Mouse (Mus musculus): ENCODE data around the gene Ndufa11. TPM values are rescaled to one million over a fixed set of nuclear protein-coding genes. Genes with fewer than 3 reads are reported as not detected.

Ndufa11 gene
- total RNA-seq (2014; fragmentation: Nextera tagmentation) (134 and 201 TPM in 2 replicates), total RNA-seq (2017) (99.5 and 106 TPM in 2 replicates)

DNA sequence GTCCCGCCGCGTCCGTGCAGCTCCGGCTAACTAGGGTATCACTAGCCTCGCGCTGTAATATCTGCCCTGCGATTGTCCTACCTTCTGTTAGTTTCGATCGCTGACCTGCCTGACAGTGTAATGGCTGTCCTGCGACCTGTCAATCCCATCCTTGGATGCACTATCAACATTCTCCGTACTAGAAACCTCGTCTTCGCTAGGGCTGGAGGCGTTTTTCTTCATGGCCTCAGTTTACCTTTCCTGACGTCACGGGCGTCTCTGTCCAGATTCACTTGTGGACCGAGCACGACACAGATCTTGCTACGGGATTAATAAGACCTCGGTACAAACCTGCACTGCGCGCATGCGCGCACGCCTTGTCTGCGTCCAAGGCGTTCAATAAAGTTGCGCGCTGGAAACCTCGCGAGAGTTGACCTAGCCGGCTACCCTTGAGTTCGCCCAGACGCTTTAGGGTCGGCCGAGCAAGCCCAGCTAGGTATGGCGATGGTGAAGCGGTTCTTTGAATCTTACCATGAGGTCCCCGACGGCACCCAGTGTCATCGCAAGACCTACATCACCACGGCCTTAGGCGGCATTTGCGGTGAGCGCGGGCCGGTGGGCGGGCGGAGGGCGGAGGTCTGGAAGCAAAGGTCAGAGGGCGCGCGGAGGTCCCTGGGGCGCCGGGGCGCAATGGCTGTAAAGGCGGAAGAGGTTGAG lies at the start of gene Ndufa11, which contains the start of gene Vmac:
Ndufa11 (plus strand) TSS at position 405 of the 696 bp plus-strand sequence.
Vmac (minus strand) TSS at position 660 of the 696 bp plus-strand sequence.
- peak; percentile 58 for ATAC-seq (replicated peaks; ENCODE audit: poor library complexity, severe bottlenecking)

DNA sequence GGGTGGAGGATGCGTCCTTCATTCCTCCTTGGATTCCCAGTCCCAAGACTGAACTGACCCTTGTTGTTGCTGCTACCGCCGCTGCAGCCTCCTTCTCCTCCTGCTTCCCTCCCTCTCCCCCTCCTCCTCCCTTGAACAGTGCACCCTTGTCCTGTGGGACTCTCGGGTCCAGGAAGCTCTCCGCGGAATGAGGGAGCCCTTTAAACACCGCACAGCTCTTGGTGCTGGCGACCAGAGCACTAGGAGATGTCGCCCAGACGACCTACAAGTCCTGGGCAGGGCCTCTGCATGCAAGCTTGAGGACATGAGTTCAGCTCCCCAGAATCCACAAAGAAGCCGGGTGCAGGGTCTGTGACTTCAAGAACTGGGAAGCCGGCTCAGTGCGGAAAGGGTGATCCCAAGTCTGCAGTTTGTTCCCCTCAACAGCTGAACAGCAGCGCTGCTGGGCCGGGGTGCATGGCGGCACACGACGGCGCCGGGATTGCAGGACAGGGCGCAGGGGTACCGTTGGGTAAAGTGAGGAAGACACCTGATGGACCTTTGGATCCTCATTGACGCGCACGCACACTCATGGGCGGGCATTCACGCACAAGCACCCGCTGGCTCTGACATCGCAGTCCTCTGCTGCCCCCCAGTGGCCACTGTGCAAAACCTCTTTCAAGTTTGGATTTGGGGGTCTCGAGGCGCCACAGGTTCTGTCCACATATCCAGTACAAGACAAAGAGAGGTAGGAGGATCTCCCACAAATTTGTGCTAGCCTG lies 49.0 kb upstream of the Ndufa11 start:
- peak; percentile 58 for ATAC-seq (replicated peaks; ENCODE audit: poor library complexity, severe bottlenecking)

- ATAC-seq (replicated peaks; ENCODE audit: poor library complexity, severe bottlenecking), result no peak
These were observed 47.8 kb upstream of the Ndufa11 start for GRCm38 (mm10) chr17:56669766-56670165.

GRCm38 (mm10) chr17:56672941-56673646 lies 44.5 kb upstream of the Ndufa11 start, which contains the start of gene Ranbp3:
Gene Ranbp3 (plus strand): TSS chr17:56673294.
- ATAC-seq (replicated peaks; ENCODE audit: poor library complexity, severe bottlenecking), result peak; percentile 80

DNA sequence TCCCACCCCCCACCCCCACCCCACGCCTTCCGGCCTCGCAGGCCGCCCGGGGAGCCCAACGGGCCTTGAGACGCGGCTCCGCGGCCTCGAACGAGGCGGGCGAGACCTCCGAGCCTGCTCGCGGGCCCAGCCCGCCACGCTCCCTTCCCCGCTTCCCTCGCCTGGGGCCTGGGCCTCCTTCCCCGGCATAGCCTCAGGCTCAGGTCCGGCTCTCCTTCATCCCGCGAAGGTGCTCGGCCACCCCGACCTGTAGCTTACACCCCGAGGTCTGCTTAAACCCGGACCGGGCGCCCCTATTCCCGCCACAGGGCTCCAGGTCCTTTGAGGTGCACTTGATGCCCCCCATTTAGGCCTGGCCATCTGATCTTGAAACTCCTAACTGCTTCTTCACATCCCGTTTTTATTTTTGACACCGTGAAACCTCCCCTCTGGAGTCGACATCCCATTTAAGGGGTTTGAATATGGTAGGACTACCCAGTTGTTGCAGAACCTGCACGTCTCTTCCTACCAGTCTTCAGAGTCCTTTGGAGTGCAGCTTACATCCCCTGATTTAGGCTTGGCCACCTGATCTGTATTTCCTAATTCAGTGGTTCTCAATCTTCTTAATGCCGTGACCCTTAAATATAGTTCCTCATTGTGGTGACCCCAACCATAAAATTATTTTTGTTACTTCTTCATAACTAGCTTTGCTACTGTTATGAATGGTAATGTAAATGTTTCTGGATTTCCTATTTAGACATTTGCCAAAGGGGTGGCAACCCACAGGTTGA lies 43.7 kb upstream of the Ndufa11 start:
- peak; percentile 53 for ATAC-seq (replicated peaks; ENCODE audit: poor library complexity, severe bottlenecking)

- ATAC-seq (replicated peaks; ENCODE audit: poor library complexity, severe bottlenecking), result no peak
These were observed 35.8 kb upstream of the Ndufa11 start for GRCm38 (mm10) chr17:56681791-56682190.

DNA sequence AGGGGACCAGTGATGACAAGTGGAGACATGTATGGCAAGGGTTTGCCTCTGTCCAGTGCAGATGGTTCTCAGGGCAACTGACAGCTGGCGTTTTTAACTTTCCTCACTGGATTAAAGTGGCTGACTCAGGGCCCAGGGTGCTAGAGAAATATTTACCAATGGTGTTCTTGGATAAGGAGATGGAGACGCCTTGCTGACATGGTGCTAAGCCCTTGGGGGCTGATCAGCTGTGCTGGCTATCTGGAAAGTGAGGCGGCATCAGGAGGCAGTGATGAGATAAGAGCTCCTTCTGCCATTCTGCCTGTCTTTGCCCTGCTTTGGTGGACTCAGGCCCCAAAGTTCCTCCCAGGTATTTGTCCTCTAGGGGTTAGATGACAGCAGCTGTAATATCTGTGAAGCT lies 34.7 kb upstream of the Ndufa11 start:
- ATAC-seq (replicated peaks; ENCODE audit: poor library complexity, severe bottlenecking), result no peak

DNA sequence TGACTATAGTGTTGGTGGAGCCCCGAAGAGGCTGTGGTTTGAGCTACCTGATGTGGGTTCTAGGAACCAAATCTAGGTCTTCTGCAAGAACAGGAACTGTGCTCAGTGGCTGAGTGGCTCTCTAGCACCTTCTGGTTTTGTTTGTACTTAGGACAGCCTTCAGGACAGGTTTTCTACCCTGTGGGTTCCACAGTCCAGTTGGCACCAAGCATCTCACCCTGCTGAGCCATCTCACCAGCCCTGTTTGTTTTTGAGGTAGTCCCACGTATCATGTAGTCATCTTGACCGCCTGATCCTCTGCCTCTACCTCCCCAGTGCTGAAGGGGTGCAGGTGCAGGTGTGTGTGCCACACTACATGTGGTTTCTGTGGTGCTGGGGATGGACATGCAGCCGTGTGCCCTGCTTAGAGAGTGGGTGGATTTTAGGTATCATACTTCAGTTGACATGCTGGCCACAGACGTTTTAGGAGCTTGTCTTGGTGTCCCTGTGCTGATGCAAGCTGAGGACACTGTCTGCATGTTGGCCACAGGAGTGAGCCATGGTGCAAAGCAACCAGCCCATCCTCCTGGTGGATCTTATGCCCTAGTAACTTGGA lies 33.9 kb upstream of the Ndufa11 start:
- ATAC-seq (replicated peaks; ENCODE audit: poor library complexity, severe bottlenecking), result no peak

- no peak for ATAC-seq (replicated peaks; ENCODE audit: poor library complexity, severe bottlenecking)
These were observed 32.9 kb upstream of the Ndufa11 start for GRCm38 (mm10) chr17:56684649-56685048.

DNA sequence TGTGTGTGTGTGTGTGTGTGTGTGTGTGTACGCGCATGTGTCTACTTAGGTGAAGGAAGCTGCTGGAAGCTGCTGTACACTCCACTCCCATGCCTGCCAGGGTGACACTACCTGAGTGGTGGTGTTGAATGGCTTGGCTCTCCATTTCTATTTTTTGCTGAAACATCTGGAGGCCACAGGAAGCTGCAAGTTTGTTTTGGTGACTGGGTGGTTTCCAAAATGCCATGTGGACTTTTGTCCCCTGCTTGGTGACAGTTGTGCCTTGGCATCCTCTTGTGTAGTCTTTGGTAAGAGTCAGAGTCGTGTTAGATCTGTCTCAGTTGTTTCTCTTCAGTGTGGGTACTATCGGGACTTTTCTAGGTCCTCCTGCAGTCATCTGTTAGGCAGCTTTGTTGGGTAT lies 30.8 kb upstream of the Ndufa11 start:
- no peak for ATAC-seq (replicated peaks; ENCODE audit: poor library complexity, severe bottlenecking)

DNA sequence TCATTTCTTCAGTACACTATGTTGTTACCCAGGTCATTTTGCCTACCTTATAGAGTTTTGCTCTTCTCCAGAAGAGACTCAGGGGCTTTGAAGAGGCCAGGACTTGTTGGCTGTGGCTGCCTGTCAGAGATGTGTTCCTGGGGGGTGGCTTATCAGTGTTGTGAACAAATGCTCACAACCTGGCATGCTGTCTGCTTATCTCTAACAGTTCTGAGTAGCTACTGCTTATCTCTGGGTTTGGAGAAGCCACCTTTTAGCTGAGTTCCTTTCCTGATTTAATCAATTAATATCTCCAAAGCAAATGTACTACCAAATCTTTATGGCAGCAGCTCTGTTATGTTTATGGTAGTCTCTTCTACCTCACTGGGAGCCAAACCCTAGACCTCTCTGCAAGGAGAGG lies 29.5 kb upstream of the Ndufa11 start:
- no peak for ATAC-seq (replicated peaks; ENCODE audit: poor library complexity, severe bottlenecking)

- no peak for ATAC-seq (replicated peaks; ENCODE audit: poor library complexity, severe bottlenecking)
These were observed 28.9 kb upstream of the Ndufa11 start for GRCm38 (mm10) chr17:56688689-56689088.

DNA sequence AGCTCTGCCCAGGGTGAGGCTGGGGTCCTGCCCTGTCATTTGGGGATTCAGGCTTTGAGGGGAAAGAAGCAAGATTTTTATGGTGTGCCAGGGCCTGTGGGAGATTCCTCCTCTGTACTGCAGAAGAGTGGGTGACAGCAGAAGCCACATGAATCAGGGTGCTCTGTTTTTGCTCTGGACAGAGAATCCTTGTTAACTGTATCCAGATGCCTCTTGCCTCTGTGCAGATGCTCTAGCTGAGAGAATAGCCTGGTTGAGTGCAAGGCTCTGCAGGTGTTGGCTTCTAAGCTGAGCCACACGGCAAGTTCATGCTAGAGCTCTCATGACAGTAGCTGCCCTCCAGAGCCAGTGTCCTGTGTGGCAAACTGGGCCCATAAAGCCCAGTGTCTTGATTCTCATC lies 24.2 kb upstream of the Ndufa11 start:
- ATAC-seq (replicated peaks; ENCODE audit: poor library complexity, severe bottlenecking), result no peak

- ATAC-seq (replicated peaks; ENCODE audit: poor library complexity, severe bottlenecking), result peak; percentile 22
These were observed 23.7 kb upstream of the Ndufa11 start for GRCm38 (mm10) chr17:56693851-56694310.

DNA sequence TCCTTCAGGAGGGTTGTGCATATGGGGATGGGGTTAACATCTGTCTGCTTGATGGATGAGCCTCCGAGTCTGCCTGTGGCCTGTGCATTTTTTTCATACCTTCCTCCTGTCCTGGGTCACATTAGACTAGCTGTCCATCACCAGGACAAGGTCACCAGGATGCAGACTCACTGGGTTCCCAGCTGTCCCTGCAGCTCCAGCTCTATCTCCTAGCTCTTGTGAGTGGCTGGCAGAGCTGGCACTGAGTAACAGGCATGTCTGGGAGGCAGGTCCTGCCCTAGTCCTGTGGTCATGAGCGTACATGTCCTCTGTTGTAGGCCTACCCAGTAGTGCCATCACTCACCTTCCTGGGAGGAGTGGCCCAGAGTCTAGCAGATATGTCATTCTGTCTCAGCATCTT lies 17.1 kb upstream of the Ndufa11 start:
- ATAC-seq (replicated peaks; ENCODE audit: poor library complexity, severe bottlenecking), result no peak

GRCm38 (mm10) chr17:56703038-56703437 lies 14.5 kb upstream of the Ndufa11 start:
- no peak for ATAC-seq (replicated peaks; ENCODE audit: poor library complexity, severe bottlenecking)

DNA sequence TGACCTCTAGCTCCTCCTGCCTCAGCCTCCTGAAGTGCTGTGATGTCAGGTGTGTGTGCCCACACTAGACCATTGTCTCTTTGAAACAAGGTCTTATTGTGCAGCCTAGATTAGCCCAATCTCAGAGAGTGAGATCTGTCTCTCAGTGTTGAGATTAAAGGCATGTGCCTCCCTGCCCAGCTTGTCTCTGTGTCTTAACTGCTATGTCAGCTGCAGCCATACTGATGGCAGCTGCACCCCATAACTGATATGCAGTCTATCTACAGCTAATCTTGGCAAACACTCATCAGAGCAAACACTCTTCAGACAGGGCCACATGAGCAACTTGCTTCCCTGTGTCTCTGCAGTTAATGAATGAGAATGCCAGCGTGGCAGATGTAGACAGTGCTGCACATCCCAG lies 11.1 kb upstream of the Ndufa11 start:
- ATAC-seq (replicated peaks; ENCODE audit: poor library complexity, severe bottlenecking), result no peak

- no peak for ATAC-seq (replicated peaks; ENCODE audit: poor library complexity, severe bottlenecking)
These were observed 8.9 kb upstream of the Ndufa11 start for GRCm38 (mm10) chr17:56708692-56709091.

DNA sequence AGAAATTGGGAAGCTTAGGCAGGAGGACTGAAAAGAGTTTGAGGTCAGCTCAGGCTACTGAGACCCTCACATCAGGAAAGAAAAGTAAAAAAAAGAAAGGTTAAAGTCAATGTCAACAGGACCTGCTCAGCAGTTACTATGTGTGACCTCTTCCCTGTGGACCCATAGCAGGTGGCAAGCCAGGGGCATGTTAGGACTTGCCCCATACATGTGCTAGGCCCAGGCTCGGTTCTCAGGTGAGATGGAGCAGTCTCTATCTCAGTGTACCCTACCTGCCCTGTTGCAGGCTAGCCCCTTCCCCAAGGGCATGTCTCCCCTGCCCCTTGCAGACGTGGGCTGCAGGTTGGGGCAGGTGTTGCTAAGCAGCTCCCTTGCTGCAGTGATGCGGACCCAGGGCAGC lies 7.9 kb upstream of the Ndufa11 start:
- ATAC-seq (replicated peaks; ENCODE audit: poor library complexity, severe bottlenecking), result no peak

DNA sequence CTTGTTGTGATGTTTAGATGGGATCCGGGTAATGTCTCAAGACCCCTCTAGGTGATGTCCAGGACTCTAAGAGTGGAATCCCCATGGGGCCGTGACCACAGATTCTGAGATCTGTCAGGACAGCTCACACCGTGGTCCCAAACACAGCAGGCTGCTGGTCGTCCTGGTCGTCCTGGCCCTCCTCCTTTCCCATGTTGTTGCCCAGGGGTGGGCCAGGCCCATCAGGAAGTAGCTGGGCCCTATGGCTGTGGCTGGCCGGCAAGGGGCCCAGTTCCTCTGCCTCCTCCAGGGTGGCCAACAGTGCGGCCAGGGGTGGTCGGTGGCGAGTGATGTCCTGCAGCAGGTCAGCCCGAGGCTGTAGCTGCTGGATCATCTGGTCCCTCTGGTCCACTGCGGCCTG lies 2.2 kb upstream of the Ndufa11 start:
- no peak for ATAC-seq (replicated peaks; ENCODE audit: poor library complexity, severe bottlenecking)
